Mouse (Mus musculus): ENCODE measurements around the gene Ncl. TPM values are rescaled to one million over a fixed set of nuclear protein-coding genes. Genes with fewer than 3 reads are reported as not detected.
"Not testable (repeated sequence)": the region's sequence is repeated elsewhere in the genome, so short reads cannot be mapped to it uniquely, and the experiment has no call there.

The Ncl gene
- total and polyA plus RNA-seq, 3 experiments: 387 to 2,262 (median 1,241) TPM

DNA sequence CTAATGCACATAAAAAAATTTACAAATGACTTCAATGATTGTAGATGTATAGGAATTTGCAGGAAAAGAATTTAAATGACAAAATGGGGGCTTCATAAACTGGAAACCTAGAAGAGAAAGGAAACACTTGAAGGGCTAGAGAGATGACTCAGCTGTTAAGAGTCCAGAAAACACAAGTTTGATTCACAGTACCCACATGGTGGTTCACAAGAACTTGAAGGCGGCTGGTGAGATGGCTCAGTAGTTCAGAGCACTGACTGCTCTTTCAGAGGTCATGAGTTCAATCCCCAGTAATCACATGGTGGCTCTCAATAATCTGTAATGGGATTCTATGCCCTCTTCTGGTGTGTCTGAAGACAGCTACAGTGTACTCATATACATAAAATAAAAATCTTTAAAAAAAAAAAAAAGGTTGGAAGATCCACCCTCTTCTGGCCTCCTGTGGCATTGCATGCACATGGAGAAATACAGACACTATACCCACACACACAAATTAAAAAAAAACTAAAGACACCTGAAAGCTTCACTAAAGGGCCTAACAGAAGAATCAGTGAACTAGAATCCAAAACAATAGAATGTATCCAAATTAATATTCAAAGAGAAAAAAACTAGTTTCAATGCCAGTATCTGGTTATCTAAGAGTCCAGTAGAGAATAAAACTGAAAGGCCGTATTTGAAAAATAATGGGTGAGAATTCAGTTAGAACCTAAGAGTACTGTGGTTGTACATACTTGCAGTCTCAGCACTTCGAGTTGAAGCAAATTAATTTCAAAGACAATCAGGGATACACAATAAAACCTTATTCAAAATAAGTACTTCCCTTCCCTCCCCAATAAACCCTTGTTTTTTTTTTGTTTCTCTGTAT is 12.1 kb downstream of the Ncl start:
- Histone ChIP-seq H3K4me1 (ENCODE audit: insufficient read depth, low read depth, low read length) (peaks cover 48% of the 10 kb centered on the region), H3K36me3 (replicated peaks) (peaks cover 79% of the 10 kb centered on the region), H3K4me3 (ENCODE audit: low read depth, low read length) (no peak overlapping the region), H3K9me3 (replicated peaks) (no peaks in the 10 kb centered on the region), H3K27me3 (ENCODE audit: insufficient read depth, low read length) (no peaks in the 10 kb centered on the region)
- ATAC-seq (ENCODE audit: extremely low read depth, insufficient number of reproducible peaks, low FRiP score, poor library complexity, severe bottlenecking) (no peak), DNase-seq (ENCODE audit: low spot score) (no peak)
- TF ChIP-seq TAL1 (conservative IDR thresholded peaks at IDR 0.05; ENCODE audit: low read depth, low read length) (no peak), GATA2 (IDR thresholded peaks at IDR 0.05; ENCODE audit: borderline replicate concordance, low read depth, low read length) (no peak)

DNA sequence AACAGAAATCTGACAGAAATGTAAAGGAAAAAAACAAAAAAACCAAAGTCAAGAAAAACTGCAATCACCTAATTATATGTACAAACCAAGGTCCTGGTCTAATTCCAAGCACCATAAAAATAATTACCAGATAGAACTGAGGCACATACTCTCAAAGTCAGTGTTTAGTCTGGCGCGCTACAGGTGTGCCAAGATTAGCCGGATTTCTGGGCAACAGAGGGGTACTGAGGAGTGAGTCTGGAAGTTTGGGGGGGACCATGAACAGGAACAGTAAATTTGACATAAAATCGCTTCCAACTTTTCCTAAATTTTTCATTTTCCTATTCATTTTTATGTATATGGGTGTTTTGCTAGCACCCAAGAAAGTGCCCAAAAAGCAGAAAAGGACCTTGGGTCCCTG is 13.2 kb downstream of the Ncl start:
- Histone ChIP-seq H3K4me1 (ENCODE audit: insufficient read depth, low read depth, low read length) (peaks cover 45% of the 10 kb centered on the region), H3K36me3 (replicated peaks) (peaks cover 68% of the 10 kb centered on the region), H3K9me3 (replicated peaks) (no peaks in the 10 kb centered on the region), H3K27me3 (ENCODE audit: insufficient read depth, low read length) (no peaks in the 10 kb centered on the region), H3K4me3 (ENCODE audit: low read depth, low read length) (no peak overlapping the region)
- DNase-seq (ENCODE audit: low spot score) (no peak), ATAC-seq (ENCODE audit: extremely low read depth, insufficient number of reproducible peaks, low FRiP score, poor library complexity, severe bottlenecking) (no peak)
- TF ChIP-seq CTCF (IDR thresholded peaks at IDR 0.05; ENCODE audit: low read depth, low read length): no peak
- TF ChIP-seq GATA1 (IDR thresholded peaks at IDR 0.05; ENCODE audit: borderline replicate concordance, low read length): no peak
- no peak for TF ChIP-seq POLR2AphosphoS5 (IDR thresholded peaks at IDR 0.05; ENCODE audit: insufficient replicate concordance, low read depth, low read length)
- TF ChIP-seq TAL1 (conservative IDR thresholded peaks at IDR 0.05; ENCODE audit: low read depth, low read length): no peak
- TF ChIP-seq GATA2 (IDR thresholded peaks at IDR 0.05; ENCODE audit: borderline replicate concordance, low read depth, low read length): no peak

DNA sequence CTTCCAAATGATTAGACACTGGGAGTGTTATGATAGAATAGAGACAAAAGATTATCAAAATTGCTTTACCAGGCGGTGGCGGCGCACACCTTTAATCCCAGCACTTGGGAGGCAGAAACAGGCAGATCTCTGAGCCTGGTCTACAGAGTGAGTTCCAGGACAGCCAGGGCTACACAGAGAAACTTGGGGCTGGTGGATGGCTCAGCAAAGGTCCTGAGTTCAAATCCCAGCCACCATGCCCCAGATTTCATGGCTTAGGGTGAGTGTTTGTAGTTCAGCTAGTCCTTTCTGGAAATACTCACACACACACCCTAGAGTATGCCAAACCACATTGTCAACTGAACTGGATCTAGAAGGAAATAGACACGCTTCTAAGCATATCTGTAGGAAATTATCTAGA is 14.1 kb downstream of the Ncl start:
- Histone ChIP-seq H3K36me3 (replicated peaks) (peaks cover 59% of the 10 kb centered on the region), H3K27me3 (ENCODE audit: insufficient read depth, low read length) (no peaks in the 10 kb centered on the region), H3K4me3 (ENCODE audit: low read depth, low read length) (no peak overlapping the region), H3K9me3 (replicated peaks) (no peaks in the 10 kb centered on the region), H3K4me1 (ENCODE audit: insufficient read depth, low read depth, low read length) (peaks cover 39% of the 10 kb centered on the region)
- TF ChIP-seq CTCF (IDR thresholded peaks at IDR 0.05; ENCODE audit: low read depth, low read length) (no peak), POLR2AphosphoS5 (IDR thresholded peaks at IDR 0.05; ENCODE audit: insufficient replicate concordance, low read depth, low read length) (no peak), TAL1 (conservative IDR thresholded peaks at IDR 0.05; ENCODE audit: low read depth, low read length) (no peak), GATA2 (IDR thresholded peaks at IDR 0.05; ENCODE audit: borderline replicate concordance, low read depth, low read length) (no peak), GATA1 (IDR thresholded peaks at IDR 0.05; ENCODE audit: borderline replicate concordance, low read length) (no peak)
- ATAC-seq (ENCODE audit: extremely low read depth, insufficient number of reproducible peaks, low FRiP score, poor library complexity, severe bottlenecking) (no peak), DNase-seq (ENCODE audit: low spot score) (no peak)

DNA sequence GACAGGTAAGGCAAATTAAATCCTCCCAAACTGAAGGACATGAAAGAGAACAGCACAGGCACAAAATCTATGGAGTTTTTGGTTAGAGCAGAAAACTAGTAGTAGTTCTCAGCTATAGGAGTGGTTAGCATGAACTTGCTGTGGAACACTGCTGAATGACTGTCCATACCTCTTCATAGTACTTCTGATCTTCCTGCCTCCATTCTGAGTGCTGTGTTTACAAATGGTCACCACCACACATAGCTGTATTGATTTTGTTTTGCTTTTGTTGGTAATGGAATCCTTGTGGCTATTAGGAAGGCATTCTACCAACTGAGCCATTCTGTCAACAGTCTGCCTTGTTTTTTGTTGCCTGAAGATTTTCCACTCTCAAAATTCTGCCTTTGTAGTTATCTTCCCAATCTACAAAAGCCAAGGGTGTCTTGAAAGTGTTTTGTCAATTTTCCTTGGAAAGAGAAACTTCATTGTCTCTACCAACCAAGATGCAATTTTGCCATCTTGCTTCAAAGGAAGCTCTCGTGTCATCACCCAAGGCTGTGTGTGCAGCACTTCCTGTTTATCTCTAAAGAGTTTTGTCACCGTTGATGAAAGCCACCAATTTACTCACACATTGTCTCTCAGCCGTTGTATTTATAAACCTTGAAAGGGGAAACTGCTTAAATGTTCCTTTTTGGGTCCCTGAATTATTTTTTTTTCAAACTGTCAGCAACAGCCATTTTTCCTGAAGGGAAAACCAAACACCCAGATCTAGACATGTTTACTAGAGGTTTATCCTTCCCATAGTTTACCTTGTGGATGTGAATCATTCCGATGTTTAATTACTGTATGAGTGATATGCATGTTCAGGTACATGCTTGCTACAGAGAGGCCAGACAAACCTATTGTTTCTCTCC is 15.0 kb downstream of the Ncl start:
- ATAC-seq (ENCODE audit: extremely low read depth, insufficient number of reproducible peaks, low FRiP score, poor library complexity, severe bottlenecking): peak; percentile 16; the same call in 1 of the 2 replicates
- Histone ChIP-seq H3K4me1 (ENCODE audit: insufficient read depth, low read depth, low read length) (peaks cover 32% of the 10 kb centered on the region), H3K27me3 (ENCODE audit: insufficient read depth, low read length) (no peaks in the 10 kb centered on the region), H3K4me3 (ENCODE audit: low read depth, low read length) (no peak overlapping the region), H3K9me3 (replicated peaks) (no peaks in the 10 kb centered on the region), H3K36me3 (replicated peaks) (peaks cover 50% of the 10 kb centered on the region)
- DNase-seq (ENCODE audit: low spot score): peak; percentile 28
- peak; percentile 91; the same call in 1 of the 2 replicates for TF ChIP-seq POLR2AphosphoS5 (IDR thresholded peaks at IDR 0.05; ENCODE audit: insufficient replicate concordance, low read depth, low read length)
- TF ChIP-seq TAL1 (conservative IDR thresholded peaks at IDR 0.05; ENCODE audit: low read depth, low read length): no peak

DNA sequence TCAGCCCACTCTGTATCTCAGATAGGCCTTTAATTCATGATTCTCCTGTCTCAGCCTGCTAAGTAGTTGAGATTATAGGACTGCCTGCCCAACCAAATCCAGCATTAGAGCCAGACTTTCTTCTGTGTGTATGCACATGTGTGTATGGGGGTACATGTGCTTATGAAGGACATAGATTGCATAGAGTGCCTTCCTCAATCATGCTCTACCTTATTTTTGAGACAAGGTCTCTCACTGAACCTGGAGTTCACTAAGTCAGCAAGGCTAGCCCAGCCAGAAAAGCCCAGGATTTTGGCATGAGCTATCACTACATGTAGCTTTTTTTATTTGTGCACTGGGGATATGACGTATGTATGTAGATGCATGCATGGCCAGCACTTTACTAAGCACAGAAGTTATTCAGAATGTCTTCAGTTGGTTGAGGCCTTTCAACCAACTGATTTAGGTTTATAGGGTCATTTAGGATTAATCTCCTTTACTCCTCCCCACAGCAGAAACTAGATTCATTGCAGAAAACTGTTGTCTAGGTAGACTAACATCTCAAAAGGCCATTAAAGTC is 16.0 kb downstream of the Ncl start:
- H3K27me3 ChIP-seq (ENCODE audit: insufficient read depth, low read length): peaks cover 1% of the 10 kb centered on the region; the same call in 1 of the 2 replicates
- no peak overlapping the region for H3K4me3 ChIP-seq (ENCODE audit: low read depth, low read length)
- H3K4me1 ChIP-seq (ENCODE audit: insufficient read depth, low read depth, low read length): peaks cover 25% of the 10 kb centered on the region
- peaks cover 40% of the 10 kb centered on the region for H3K36me3 ChIP-seq (replicated peaks)
- ATAC-seq (ENCODE audit: extremely low read depth, insufficient number of reproducible peaks, low FRiP score, poor library complexity, severe bottlenecking): no peak
- no peak for DNase-seq (ENCODE audit: low spot score)
- no peaks in the 10 kb centered on the region for H3K9me3 ChIP-seq (replicated peaks)
- no peak for TF ChIP-seq GATA1 (IDR thresholded peaks at IDR 0.05; ENCODE audit: borderline replicate concordance, low read length)
- TF ChIP-seq POLR2AphosphoS5 (IDR thresholded peaks at IDR 0.05; ENCODE audit: insufficient replicate concordance, low read depth, low read length): peak; percentile 84; the same call in 1 of the 2 replicates

DNA sequence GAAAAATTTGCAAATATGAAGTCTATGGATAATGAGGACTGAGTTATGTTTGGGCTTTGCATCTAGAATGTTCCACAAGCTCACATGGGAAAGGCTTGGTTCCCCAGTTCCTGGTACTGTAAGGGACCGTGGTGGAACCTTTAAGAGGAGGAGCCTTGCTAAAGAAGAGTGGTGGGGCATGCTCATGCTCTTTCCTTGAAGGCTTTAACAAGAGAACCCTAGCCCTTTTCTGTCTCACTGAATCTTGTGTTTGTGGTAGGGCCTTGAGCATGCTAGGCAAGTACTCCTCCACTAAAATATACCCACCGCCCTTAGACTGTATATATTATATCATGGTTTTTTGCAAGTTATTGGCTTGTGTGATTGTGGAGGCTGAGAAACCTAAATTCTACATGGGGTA is 16.8 kb downstream of the Ncl start:
- Histone ChIP-seq H3K4me3 (ENCODE audit: low read depth, low read length) (no peak overlapping the region), H3K9me3 (replicated peaks) (no peaks in the 10 kb centered on the region), H3K4me1 (ENCODE audit: insufficient read depth, low read depth, low read length) (peaks cover 19% of the 10 kb centered on the region), H3K27me3 (ENCODE audit: insufficient read depth, low read length) (peaks cover 3% of the 10 kb centered on the region; the same call in 1 of the 2 replicates), H3K36me3 (replicated peaks) (peaks cover 32% of the 10 kb centered on the region)
- TF ChIP-seq GATA2 (IDR thresholded peaks at IDR 0.05; ENCODE audit: borderline replicate concordance, low read depth, low read length) (no peak), CTCF (IDR thresholded peaks at IDR 0.05; ENCODE audit: low read depth, low read length) (no peak), GATA1 (IDR thresholded peaks at IDR 0.05; ENCODE audit: borderline replicate concordance, low read length) (no peak), POLR2AphosphoS5 (IDR thresholded peaks at IDR 0.05; ENCODE audit: insufficient replicate concordance, low read depth, low read length) (no peak), TAL1 (conservative IDR thresholded peaks at IDR 0.05; ENCODE audit: low read depth, low read length) (no peak)
- DNase-seq (ENCODE audit: low spot score) (no peak), ATAC-seq (ENCODE audit: extremely low read depth, insufficient number of reproducible peaks, low FRiP score, poor library complexity, severe bottlenecking) (no peak)

DNA sequence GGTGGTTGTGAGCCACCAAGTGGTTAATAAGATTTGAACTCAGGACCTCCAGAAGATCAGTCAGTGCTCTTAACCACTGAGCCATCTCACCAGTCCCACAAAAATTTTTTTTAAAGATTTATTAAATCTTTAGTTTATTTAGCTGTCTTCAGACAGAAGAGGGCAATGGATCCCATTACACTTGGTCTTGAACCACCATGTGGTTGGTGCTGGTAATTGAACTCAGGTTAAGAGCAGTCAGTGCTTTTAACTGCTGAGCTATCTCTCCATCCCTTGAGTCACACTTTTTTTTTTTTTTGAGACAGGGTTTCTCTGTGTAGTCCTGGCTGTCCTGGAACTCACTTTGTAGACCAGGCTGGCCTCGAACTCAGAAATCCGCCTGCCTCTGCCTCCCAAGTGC is 18.1 kb downstream of the Ncl start:
- Histone ChIP-seq H3K36me3 (replicated peaks) (peaks cover 22% of the 10 kb centered on the region), H3K4me1 (ENCODE audit: insufficient read depth, low read depth, low read length) (peaks cover 20% of the 10 kb centered on the region)
- not testable (repeated sequence) for H3K9me3 ChIP-seq (replicated peaks); H3K4me3 ChIP-seq (ENCODE audit: low read depth, low read length); ATAC-seq (ENCODE audit: extremely low read depth, insufficient number of reproducible peaks, low FRiP score, poor library complexity, severe bottlenecking); H3K27me3 ChIP-seq (ENCODE audit: insufficient read depth, low read length); DNase-seq (ENCODE audit: low spot score)

Measured in G1E (cell line).